Mouse (Mus musculus): ENCODE data around the gene Klhdc7a. TPM values are rescaled to one million over a fixed set of nuclear protein-coding genes. Genes with fewer than 3 reads are reported as not detected.

Gene Klhdc7a
- 0.05 TPM for polyA plus RNA-seq (2017; shearing (Covaris generic))

DNA sequence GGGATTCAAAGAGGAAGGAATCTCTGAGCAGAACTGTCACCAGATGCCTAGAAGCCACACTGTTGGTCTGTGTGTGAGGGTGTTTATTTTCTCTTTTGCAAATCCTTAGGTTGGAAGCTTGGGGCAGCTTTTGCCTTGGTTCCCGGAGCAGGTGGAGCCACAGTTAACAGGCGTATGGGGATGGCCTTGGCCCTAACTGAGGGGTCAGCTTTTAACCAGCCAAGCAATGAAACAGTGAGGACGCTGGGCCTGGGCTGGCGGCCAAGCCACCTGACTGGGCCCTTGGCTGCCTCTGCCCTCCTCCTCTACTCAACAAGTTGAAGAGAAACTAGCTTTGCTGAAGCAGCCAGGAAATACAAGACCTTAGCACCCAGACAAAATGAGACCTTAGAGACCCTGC, at the start of gene Klhdc7a:
TSS of gene Klhdc7a (minus strand) at position 105 of the 400 bp plus-strand sequence.

Other genes with a start within 250 kb of the Klhdc7a start
- gene Pax7, start 134.5 kb downstream of the Klhdc7a start, polyA plus RNA-seq (2017; shearing (Covaris generic)), result not detected

Measured in effector memory CD4-positive, alpha-beta T cell, adult 7 months (primary cell).